Comparison of ENCODE assay signal across 11 mouse cellular contexts in genomic region chr12:103313871-103314639, GRCm38 (mm10). TPM values are rescaled to one million over a fixed set of nuclear protein-coding genes. Genes with fewer than 3 reads are reported as not detected.
DNase-seq lines count a peak whose midpoint lies in the region; ATAC-seq lines count a peak whose summit lies in the region.
"Had no signal": no experiment of that assay in that cellular context is flagged by ENCODE, and none has a peak within 500 bp of the region (broad histone marks: within the 10 kb centered on the region; RNA-seq: fewer than 3 reads in every experiment).

No protein-coding gene starts in this region.

- DNase-seq in gastrocnemius, postnatal 14 days = peak; percentile 33
- no peak for DNase-seq in gastrocnemius, postnatal 36 days
- peak; percentile 74 for DNase-seq in embryo, embryonic 11 days
- no peak for DNase-seq in spleen, postnatal 36 days (ENCODE audit: low spot score in 2 of 2)
- DNase-seq in kidney, adult 8-10 months = no peak
- no peak for DNase-seq in spleen, postnatal 10 days (ENCODE audit: low spot score in 2 of 2)

- ATAC-seq in hindbrain, embryonic 13.5 days (ENCODE audit: low FRiP score) = peak; percentile 58
- ATAC-seq in midbrain, embryonic 13.5 days = peak; percentile 73

- no peaks in the 10 kb centered on the region for H3K36me3 ChIP-seq in hindbrain, embryonic 13.5 days
- no peaks in the 10 kb centered on the region for H3K36me3 ChIP-seq in midbrain, embryonic 13.5 days
- H3K36me3 ChIP-seq: embryonic facial prominence, embryonic 15.5 days had no signal

- 6% methylated on average over 21 of the region's 21 CpGs for WGBS in hindbrain, embryonic 13.5 days
- 7% methylated on average over 21 of the region's 21 CpGs for WGBS in midbrain, embryonic 13.5 days

- peak overlapping the region; percentile 85 for H3K27ac ChIP-seq in hindbrain, embryonic 13.5 days
- peak overlapping the region; percentile 89 for H3K27ac ChIP-seq in midbrain, embryonic 13.5 days
- H3K27ac ChIP-seq: embryonic facial prominence, embryonic 15.5 days had no signal

- intact Hi-C loops in gastrocnemius, postnatal 14 days (cut with DNase I; ENCODE audit: low total_unique reads) = no loop called here
- intact Hi-C loops in gastrocnemius, postnatal 36 days (cut with DNase I) = no loop called here

- peak overlapping the region; percentile 33; the same call in 1 of the 2 replicates for H3K4me3 ChIP-seq in hindbrain, embryonic 13.5 days
- peak overlapping the region; percentile 42 for H3K4me3 ChIP-seq in midbrain, embryonic 13.5 days (replicated peaks)
- H3K4me3 ChIP-seq: megakaryocyte, embryonic 14.5 days had no signal

- no peaks in the 10 kb centered on the region for H3K9me3 ChIP-seq in hindbrain, embryonic 13.5 days
- 0 out of 2 replicates have a peak, but pooled peaks cover 3% of the 10 kb centered on the region for H3K9me3 ChIP-seq in midbrain, embryonic 13.5 days
- H3K9me3 ChIP-seq: embryonic facial prominence, embryonic 15.5 days had no signal

- H3K27me3 ChIP-seq in hindbrain, embryonic 13.5 days = peaks cover 61% of the 10 kb centered on the region
- peaks cover 11% of the 10 kb centered on the region; the same call in 1 of the 2 replicates for H3K27me3 ChIP-seq in midbrain, embryonic 13.5 days

- H3K4me2 ChIP-seq in hindbrain, embryonic 13.5 days = peak overlapping the region; percentile 58
- H3K4me2 ChIP-seq in midbrain, embryonic 13.5 days (replicated peaks) = peak overlapping the region; percentile 64

- H3K9ac ChIP-seq in hindbrain, embryonic 13.5 days = 0 out of 2 replicates have a peak overlapping the region, but pooled peaks have one; percentile 63
- peak overlapping the region; percentile 36; the same call in 1 of the 2 replicates for H3K9ac ChIP-seq in midbrain, embryonic 13.5 days (replicated peaks)
- H3K9ac ChIP-seq: embryonic facial prominence, embryonic 15.5 days had no signal

- peaks cover 49% of the 10 kb centered on the region for H3K4me1 ChIP-seq in hindbrain, embryonic 13.5 days (replicated peaks)
- H3K4me1 ChIP-seq in midbrain, embryonic 13.5 days (replicated peaks) = peaks cover 69% of the 10 kb centered on the region

RNA-seq across cellular contexts. Expression of gene Fam181a, which starts 3.3 kb away (rescaled TPM):
- not detected for total RNA-seq in gastrocnemius, postnatal 14 days (2021)
- total RNA-seq in gastrocnemius, postnatal 36 days (2021) = not detected
- 9.0 and 10.4 TPM in 2 replicates for polyA plus RNA-seq in hindbrain, embryonic 13.5 days (2015; fragmentation: Nextera tagmentation; extraction: Ambion mirVana)
- polyA plus RNA-seq in midbrain, embryonic 13.5 days (2015; fragmentation: Nextera tagmentation; extraction: Ambion mirVana) = 19.4 and 21.1 TPM in 2 replicates
- polyA plus RNA-seq: embryonic facial prominence, embryonic 15.5 days; heart, postnatal 0 days had no signal

RNA-seq across cellular contexts. Expression of gene Asb2, which starts 41.7 kb away (rescaled TPM):
- total RNA-seq in gastrocnemius, postnatal 14 days (2021) = 100 to 1,000 TPM; 113 to 172 TPM
- 100 to 1,000 TPM; 344 to 526 TPM for total RNA-seq in gastrocnemius, postnatal 36 days (2021)
- 1.00 and 1.0 TPM in 2 replicates for polyA plus RNA-seq in hindbrain, embryonic 13.5 days (2015; fragmentation: Nextera tagmentation; extraction: Ambion mirVana)
- 0.57 and 0.82 TPM in 2 replicates for polyA plus RNA-seq in midbrain, embryonic 13.5 days (2015; fragmentation: Nextera tagmentation; extraction: Ambion mirVana)

Comparison
In these comparisons a context has a peak if more than half of its experiments do, and no peak if none do; other contexts are left out.
1. DNase-seq: peak in gastrocnemius, postnatal 14 days (single experiment) and embryo, embryonic 11 days (single experiment); none in gastrocnemius, postnatal 36 days (0 of 2), spleen, postnatal 36 days (0 of 2), kidney, adult 8-10 months (0 of 2) and spleen, postnatal 10 days (0 of 2).